Mouse (Mus musculus): Measurements from ENCODE around the gene Fam122b. TPM values are rescaled to one million over a fixed set of nuclear protein-coding genes. Genes with fewer than 3 reads are reported as not detected.

Gene Fam122b
- total RNA-seq, 2 experiments from 2014 or later, result 13.6 to 16.3 TPM

DNA sequence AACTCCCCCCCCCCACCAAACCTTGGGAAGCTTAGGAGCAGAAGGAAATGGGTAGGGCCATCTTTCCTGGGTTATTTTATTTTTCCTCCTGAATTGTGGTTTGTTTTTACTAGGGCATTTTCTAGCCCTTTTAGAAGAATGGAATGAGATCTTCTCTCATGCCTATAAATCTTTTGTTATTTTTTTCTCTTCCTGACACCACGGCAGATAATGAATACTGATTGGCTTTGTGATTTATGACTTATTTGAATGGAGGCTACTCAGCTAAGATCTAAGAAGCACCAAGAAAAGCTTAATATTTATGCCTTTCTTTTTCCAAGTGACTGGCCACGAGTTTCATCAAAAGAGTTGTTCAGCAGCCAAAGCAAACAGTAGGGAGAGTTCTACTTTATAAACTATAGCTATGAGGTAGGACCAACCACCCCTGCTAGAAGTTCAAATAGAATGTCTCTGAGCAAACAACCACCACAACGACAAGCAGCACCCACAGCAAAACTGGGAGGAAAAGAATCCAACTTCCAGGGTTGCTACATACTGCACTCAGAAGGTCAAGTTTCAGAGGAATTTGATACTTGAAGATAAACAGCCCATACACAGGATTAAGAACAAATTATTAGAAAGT, 64.8 kb downstream of the Fam122b start:
- DNase-seq (ENCODE audit: low spot score in 2 of 2), result no peak

DNA sequence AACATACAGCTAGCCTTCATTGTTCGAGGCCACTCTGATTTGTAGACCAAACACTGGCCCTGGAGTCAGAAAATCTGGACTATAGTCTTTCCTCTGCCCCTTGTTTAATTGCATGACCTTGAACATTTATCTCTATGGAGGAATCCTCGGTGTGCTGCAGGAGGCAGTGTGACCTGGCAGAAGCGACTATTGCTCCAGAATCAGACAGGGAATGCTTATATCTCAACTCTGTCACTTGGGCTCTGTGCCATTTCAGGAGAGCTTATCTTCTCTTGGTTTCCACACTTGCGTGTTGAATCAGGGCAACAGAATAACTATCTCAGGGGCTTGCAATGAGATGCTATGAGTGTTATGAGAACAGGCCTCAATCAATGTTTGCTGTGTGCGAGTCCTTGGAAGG, 68.0 kb downstream of the Fam122b start:
- DNase-seq (ENCODE audit: low spot score in 2 of 2), result no peak

DNA sequence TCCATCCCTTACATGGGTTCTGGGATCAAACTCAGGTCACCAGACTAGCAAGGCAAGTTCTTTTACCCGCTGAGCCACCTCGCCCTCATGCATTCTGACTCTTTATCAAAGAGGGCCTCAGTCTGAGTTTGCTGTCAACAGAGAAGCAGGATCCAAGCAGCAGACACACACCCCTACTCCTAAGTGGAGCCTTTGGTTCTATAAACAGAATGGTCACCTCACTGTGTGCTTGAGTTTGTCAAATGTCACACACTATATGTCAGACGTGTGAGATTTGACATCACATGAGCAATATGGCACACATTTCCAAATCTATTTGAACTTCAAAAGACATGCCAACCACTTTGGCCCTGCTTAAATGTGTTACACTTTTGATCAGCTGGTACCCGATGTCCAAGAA, 71.9 kb downstream of the Fam122b start:
- no peak for DNase-seq (ENCODE audit: low spot score in 2 of 2)

DNA sequence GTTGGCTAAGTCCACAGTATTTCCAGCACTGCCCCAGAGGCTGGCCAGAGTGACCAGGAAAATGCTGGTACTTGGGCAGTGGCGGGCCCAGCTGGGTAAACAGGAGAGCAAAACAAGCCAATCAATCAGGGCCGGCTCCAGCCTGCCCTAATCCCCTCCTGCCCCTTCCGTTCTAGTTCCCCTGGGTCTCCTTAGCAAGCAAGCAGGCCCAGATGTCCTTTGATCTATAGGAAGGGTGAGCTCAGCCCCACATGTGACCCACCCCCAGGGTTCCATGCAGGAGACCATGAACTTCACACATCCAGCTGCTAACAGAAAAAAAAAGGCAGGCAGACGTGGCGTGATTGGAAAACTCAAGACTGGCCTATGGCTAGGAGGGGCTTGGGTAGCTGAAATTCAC, 73.2 kb downstream of the Fam122b start:
- no peak for DNase-seq (ENCODE audit: low spot score in 2 of 2)

Other genes starting within 250 kb of the Fam122b start
- under 1 TPM; 0.40 to 0.56 TPM for gene Plac1, start 29.7 kb downstream of the Fam122b start, total RNA-seq (2021)
- not detected for gene Fam122c, start 3.6 kb upstream of the Fam122b start, total RNA-seq (2021)
- gene Mospd1, start 100.7 kb upstream of the Fam122b start, total RNA-seq (2021), result 10 to 100 TPM; 23.2 to 24.2 TPM
- gene Etd, start 165.1 kb upstream of the Fam122b start, total RNA-seq (2021), result not detected

All from adrenal gland, postnatal 4 days (tissue).